Mouse (Mus musculus) hindbrain, embryonic 16.5 days (tissue): ENCODE measurements around the gene Cd68. TPM values are rescaled to one million over a fixed set of nuclear protein-coding genes. Genes with fewer than 3 reads are reported as not detected.
"Not testable (repeated sequence)": the region's sequence is repeated elsewhere in the genome, so short reads cannot be mapped to it uniquely, and the experiment has no call there.

ENCODE experiments used
- ATAC-seq: fragments of 200-750 bp; cut with Nextera tagmentation; 2 replicates; pipeline ENCODE4 v1.8.0; 2017; ENCODE audit warnings: moderate TSS enrichment, moderate library complexity
- H3K27ac ChIP-seq: fragments of 300-500 bp; sonication (generic); 2 replicates; pipeline ENCODE4 v1.5.1; 2014; ENCODE audit warnings: low read depth, mild to moderate bottlenecking, control low read depth, low read length, moderate library complexity
- H3K27me3 ChIP-seq: fragments of 300-500 bp; sonication (generic); replicated peaks from 2 replicates; pipeline ENCODE4 v1.6.1; 2014; ENCODE audit warnings: low read length; ENCODE audit not compliant: control insufficient read depth, insufficient read depth
- H3K36me3 ChIP-seq: fragments of 300-500 bp; sonication (generic); 2 replicates; pipeline ENCODE4 v1.6.1; 2014; ENCODE audit warnings: mild to moderate bottlenecking, low read length, moderate library complexity, mixed read lengths; ENCODE audit not compliant: control insufficient read depth, insufficient read depth
- H3K4me1 ChIP-seq: fragments of 300-500 bp; sonication (generic); 2 replicates; pipeline ENCODE4 v1.6.1; 2014; ENCODE audit warnings: low read depth, low read length; ENCODE audit not compliant: control insufficient read depth, insufficient read depth
- H3K4me2 ChIP-seq: fragments of 300-500 bp; sonication (generic); 2 replicates; pipeline ENCODE4 v1.6.1; 2014; ENCODE audit warnings: mild to moderate bottlenecking, low read length, control low read depth, moderate library complexity
- H3K4me3 ChIP-seq: fragments of 300-500 bp; sonication (generic); 2 replicates; pipeline ENCODE4 v1.5.1; 2014; ENCODE audit warnings: mild to moderate bottlenecking, low read length, control low read depth, moderate library complexity
- H3K9ac ChIP-seq: fragments of 300-500 bp; sonication (generic); 2 replicates; pipeline ENCODE4 v1.6.1; 2014; ENCODE audit warnings: low read depth, mild to moderate bottlenecking, control low read depth, low read length, moderate library complexity
- H3K9me3 ChIP-seq: fragments of 300-500 bp; sonication (generic); 2 replicates; pipeline ENCODE4 v1.6.1; 2014; ENCODE audit warnings: mild to moderate bottlenecking, low read length, moderate library complexity; ENCODE audit not compliant: control insufficient read depth
- WGBS: fragments of 180-500 bp; shearing (Covaris S2); extraction: QIAGEN DNeasy Blood & Tissue Kit; methylation state at CpG from one replicate; pipeline ENCODE4 v1.1.7; 2014; 5-methylcytosine and 5-hydroxymethylcytosine counted together
- polyA plus RNA-seq: library from polyadenylated mRNA; unstranded; fragments of >200 nt; fragmentation: Nextera tagmentation; extraction: Ambion mirVana; gene quantifications from 2 replicates; pipeline ENCODE4 v1.2.1, GENCODE M21; 2015

Cd68 gene
- polyA plus RNA-seq, 1 experiment from 2014 or later: 11.5 TPM

- H3K27me3 ChIP-seq: no peaks in the 10 kb centered on the region
- H3K9ac ChIP-seq: no peak overlapping the region
- no peaks in the 10 kb centered on the region for H3K4me1 ChIP-seq
- no peak overlapping the region for H3K4me3 ChIP-seq
- H3K9me3 ChIP-seq: no peaks in the 10 kb centered on the region
- ATAC-seq: no peak
- H3K4me2 ChIP-seq: no peak overlapping the region
- H3K27ac ChIP-seq: no peak overlapping the region
- 94% methylated on average over 5 of the region's 5 CpGs for WGBS
- H3K36me3 ChIP-seq: peaks cover 54% of the 10 kb centered on the region
Measured at GRCm38 (mm10) chr11:69645860-69646259, 20.1 kb downstream of the Cd68 start.

GRCm38 (mm10) chr11:69635471-69635870 lies 30.5 kb downstream of the Cd68 start:
- no peak for ATAC-seq
- Histone ChIP-seq H3K27ac (no peak overlapping the region), H3K9me3 (no peaks in the 10 kb centered on the region), H3K36me3 (peaks cover 5% of the 10 kb centered on the region), H3K9ac (no peak overlapping the region), H3K4me3 (no peak overlapping the region; the same call in 1 of the 2 replicates), H3K27me3 (no peaks in the 10 kb centered on the region), H3K4me1 (peaks cover 25% of the 10 kb centered on the region), H3K4me2 (peak overlapping the region; percentile 12)
- 86% methylated on average over 3 of the region's 3 CpGs for WGBS

- under 1% methylated on average over 33 of the region's 50 CpGs for WGBS
- ATAC-seq: peak; percentile 32
Measured at GRCm38 (mm10) chr11:69633128-69633866, 32.7 kb downstream of the Cd68 start.

DNA sequence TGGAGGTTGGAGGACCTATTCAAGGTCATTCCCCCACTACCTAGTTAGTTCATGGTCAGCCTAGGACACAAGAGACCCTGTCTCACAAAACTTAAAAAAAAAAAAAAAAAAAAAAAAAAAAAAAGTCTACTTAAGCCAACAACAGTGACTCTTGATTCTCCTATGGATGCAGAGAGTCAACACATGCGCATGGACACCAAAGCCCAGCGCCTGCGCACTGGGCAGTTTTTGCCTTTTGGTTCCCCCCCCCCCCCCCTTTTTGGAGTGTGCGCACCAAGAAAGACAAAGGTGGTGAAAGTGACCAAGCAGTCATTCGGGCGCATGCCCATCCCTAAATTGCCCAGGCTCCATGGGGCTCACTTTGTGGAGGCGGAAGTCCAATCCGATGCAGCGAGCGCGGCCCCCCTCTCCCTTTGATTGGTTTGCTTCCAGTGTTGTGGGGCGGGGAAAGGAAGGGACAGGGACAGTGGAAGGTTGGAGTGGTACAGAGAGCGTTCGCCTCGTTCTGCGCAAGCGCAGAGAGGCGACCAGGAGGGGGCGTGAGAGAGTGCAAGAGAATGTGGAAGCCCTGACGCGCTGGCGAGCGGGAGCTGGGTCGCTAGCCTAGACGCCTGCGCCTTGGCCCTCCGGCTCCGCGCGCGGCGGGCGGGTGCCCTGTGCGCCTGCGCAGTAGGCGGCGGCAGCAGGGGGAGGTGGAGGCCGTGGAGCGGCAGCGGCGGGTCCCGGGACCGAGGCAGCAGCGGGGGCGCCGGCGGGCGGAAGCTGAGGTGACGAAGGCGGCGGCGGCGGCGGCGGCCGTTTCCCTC lies 33.5 kb downstream of the Cd68 start, which contains the start of gene Fxr2:
Gene Fxr2, plus strand, starts transcription at position 707 of the 806 bp plus-strand sequence.
- no peaks in the 10 kb centered on the region for H3K36me3 ChIP-seq
- 0% methylated on average over 34 of the region's 56 CpGs for WGBS
- peak within 1 kb of the TSS; percentile 90 for H3K27ac ChIP-seq
- H3K4me1 ChIP-seq: peaks cover 25% of the 10 kb centered on the region
- peak within 1 kb of the TSS; percentile 86 for H3K9ac ChIP-seq
- no peaks in the 10 kb centered on the region for H3K27me3 ChIP-seq
- H3K9me3 ChIP-seq: no peaks in the 10 kb centered on the region
- H3K4me2 ChIP-seq: peak within 1 kb of the TSS; percentile 84
- peak; percentile 99 for ATAC-seq
- H3K4me3 ChIP-seq: peak within 1 kb of the TSS; percentile 88

More at GRCm38 (mm10) chr11:69633128-69633866, 32.7 kb downstream of the Cd68 start:
- H3K27me3 ChIP-seq: no peaks in the 10 kb centered on the region
- H3K9ac ChIP-seq: peak overlapping the region; percentile 86
- peak overlapping the region; percentile 88 for H3K4me3 ChIP-seq
- H3K9me3 ChIP-seq: no peaks in the 10 kb centered on the region
- peak overlapping the region; percentile 84 for H3K4me2 ChIP-seq
- H3K27ac ChIP-seq: peak overlapping the region; percentile 90
- peaks cover 25% of the 10 kb centered on the region for H3K4me1 ChIP-seq
- H3K36me3 ChIP-seq: no peaks in the 10 kb centered on the region

GRCm38 (mm10) chr11:69629802-69630201 lies 36.2 kb downstream of the Cd68 start:
- Histone ChIP-seq H3K4me3 (no peak overlapping the region), H3K36me3 (no peaks in the 10 kb centered on the region), H3K4me1 (peaks cover 15% of the 10 kb centered on the region), H3K27ac (no peak overlapping the region), H3K4me2 (no peak overlapping the region), H3K9ac (no peak overlapping the region), H3K9me3 (no peaks in the 10 kb centered on the region), H3K27me3 (no peaks in the 10 kb centered on the region)
- 52% methylated on average over 1 of the region's 1 CpGs for WGBS
- no peak for ATAC-seq

DNA sequence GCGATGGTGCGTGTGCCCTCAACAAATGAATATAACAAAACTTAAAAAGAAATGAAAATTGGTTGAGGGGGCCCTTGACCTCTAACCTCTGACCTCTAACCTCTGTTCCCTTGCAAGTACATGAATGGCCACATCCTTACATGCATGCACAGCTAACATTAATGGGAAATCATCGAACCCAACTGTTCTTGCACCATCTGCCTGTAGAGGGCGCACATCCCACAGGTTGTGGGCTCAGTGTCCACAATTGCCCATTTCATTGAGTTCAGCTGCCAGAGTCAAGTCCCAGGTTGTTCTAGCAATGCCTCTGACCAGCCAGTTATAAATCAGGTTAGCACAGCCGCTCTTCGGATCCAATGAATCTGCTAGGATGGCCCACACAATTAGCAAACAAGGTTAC lies 37.7 kb downstream of the Cd68 start:
- no peaks in the 10 kb centered on the region for H3K36me3 ChIP-seq
- no peak overlapping the region for H3K4me2 ChIP-seq
- H3K27me3 ChIP-seq: no peaks in the 10 kb centered on the region
- peaks cover 3% of the 10 kb centered on the region; the same call in 1 of the 2 replicates for H3K4me1 ChIP-seq
- WGBS: 38% methylated on average over 6 of the region's 6 CpGs
- H3K27ac ChIP-seq: no peak overlapping the region
- H3K9me3 ChIP-seq: no peaks in the 10 kb centered on the region
- no peak overlapping the region for H3K4me3 ChIP-seq
- H3K9ac ChIP-seq: no peak overlapping the region
- no peak for ATAC-seq

GRCm38 (mm10) chr11:69624339-69624738 lies 41.6 kb downstream of the Cd68 start:
- H3K4me1 ChIP-seq: not testable (repeated sequence)

DNA sequence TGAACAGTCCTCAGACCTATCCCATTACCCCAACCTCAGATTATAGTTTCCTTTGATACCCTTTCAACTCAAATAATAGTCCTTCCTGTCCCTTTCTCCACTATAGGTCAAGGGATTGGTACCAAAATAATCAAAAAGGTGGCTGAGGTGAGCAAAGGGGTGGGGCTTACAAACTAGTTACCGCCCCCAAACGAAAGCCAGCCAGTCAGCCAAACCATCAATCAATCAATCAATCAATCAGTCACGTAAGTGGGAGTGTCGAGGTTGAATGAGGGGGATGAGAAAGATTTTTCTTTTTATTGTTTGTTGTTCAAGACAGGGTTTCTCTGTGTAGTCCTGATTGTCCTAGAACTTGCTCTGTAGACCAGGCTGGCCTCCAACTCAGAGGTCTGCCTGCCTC lies 42.9 kb downstream of the Cd68 start:
- Histone ChIP-seq H3K4me2 (peak overlapping the region; percentile 83), H3K4me1 (peaks cover 9% of the 10 kb centered on the region), H3K9me3 (no peaks in the 10 kb centered on the region), H3K27ac (no peak overlapping the region), H3K36me3 (no peaks in the 10 kb centered on the region), H3K9ac (no peak overlapping the region; the same call in 1 of the 2 replicates), H3K27me3 (no peaks in the 10 kb centered on the region), H3K4me3 (no peak overlapping the region; the same call in 1 of the 2 replicates)
- 62% methylated on average over 4 of the region's 4 CpGs for WGBS
- ATAC-seq: no peak

More at GRCm38 (mm10) chr11:69624339-69624738, 41.6 kb downstream of the Cd68 start:
- WGBS: 93% methylated on average over 2 of the region's 2 CpGs
- H3K4me2 ChIP-seq, H3K9ac ChIP-seq, H3K36me3 ChIP-seq, H3K9me3 ChIP-seq, H3K4me3 ChIP-seq, H3K27ac ChIP-seq, H3K27me3 ChIP-seq, ATAC-seq: not testable (repeated sequence)

DNA sequence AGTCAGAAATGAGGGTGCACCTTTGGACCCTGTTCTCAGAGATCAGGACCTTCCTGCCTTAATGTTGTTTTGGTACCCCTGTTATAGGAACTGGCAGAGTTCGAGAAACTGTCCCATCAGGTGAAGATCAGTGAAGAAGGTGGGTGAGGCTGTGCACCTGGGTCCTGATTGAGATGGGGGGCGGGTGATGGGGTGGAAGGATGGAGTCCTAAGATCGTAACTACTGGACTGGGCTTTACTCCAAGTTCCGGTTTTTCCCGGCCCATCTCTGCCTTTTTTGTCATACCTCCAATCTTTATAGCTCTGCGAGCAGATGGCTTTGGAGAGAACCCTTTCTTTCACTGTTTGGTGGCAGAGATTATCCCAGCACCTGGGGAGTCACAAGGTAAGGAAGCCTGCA lies 43.5 kb downstream of the Cd68 start:
- Histone ChIP-seq H3K9ac (peak overlapping the region; percentile 80), H3K9me3 (no peaks in the 10 kb centered on the region), H3K27me3 (no peaks in the 10 kb centered on the region), H3K27ac (peak overlapping the region; percentile 81), H3K4me1 (peaks cover 9% of the 10 kb centered on the region), H3K36me3 (no peaks in the 10 kb centered on the region), H3K4me2 (peak overlapping the region; percentile 83), H3K4me3 (peak overlapping the region; percentile 59)
- peak; percentile 32 for ATAC-seq
- 34% methylated on average over 6 of the region's 6 CpGs for WGBS
